In genomic region chr15:12376491-12377069, GRCm38 (mm10) we compare ENCODE assay signal across 11 mouse cellular contexts. TPM values are rescaled to one million over a fixed set of nuclear protein-coding genes. Genes with fewer than 3 reads are reported as not detected.
DNase-seq lines count a peak whose midpoint lies in the region; ATAC-seq and TF ChIP-seq lines count a peak whose summit lies in the region.
"Had no signal": no experiment of that assay in that cellular context is flagged by ENCODE, and none has a peak within 500 bp of the region (broad histone marks: within the 10 kb centered on the region; RNA-seq: fewer than 3 reads in every experiment).

No protein-coding gene starts in this region.

- H3K36me3 ChIP-seq in heart, embryonic 13.5 days: peaks cover 35% of the 10 kb centered on the region
- no peaks in the 10 kb centered on the region for H3K36me3 ChIP-seq in lung, embryonic 16.5 days (ENCODE audit: control insufficient read depth, insufficient read depth, low read length)
- 0 out of 2 replicates have a peak, but pooled peaks cover 3% of the 10 kb centered on the region for H3K36me3 ChIP-seq in midbrain, embryonic 14.5 days (ENCODE audit: control insufficient read depth, insufficient read depth, low read length)

- H3K4me2 ChIP-seq in heart, embryonic 13.5 days: peak overlapping the region; percentile 70
- H3K4me2 ChIP-seq in lung, embryonic 16.5 days (ENCODE audit: low read depth, low read length): peak overlapping the region; percentile 56; the same call in 1 of the 2 replicates
- H3K4me2 ChIP-seq in midbrain, embryonic 14.5 days (ENCODE audit: low read length): peak overlapping the region; percentile 52

- intact Hi-C loops in heart, postnatal 10 days (cut with DNase I): loop anchor here (5.0 kb wide), 1 partner anchor 179 kb away; no protein-coding TSS in a partner anchor

- H3K9me3 ChIP-seq in heart, embryonic 13.5 days: no peaks in the 10 kb centered on the region
- H3K9me3 ChIP-seq in lung, embryonic 16.5 days (ENCODE audit: control insufficient read depth, low read length): no peaks in the 10 kb centered on the region
- H3K9me3 ChIP-seq in midbrain, embryonic 14.5 days (ENCODE audit: control insufficient read depth, low read length): no peaks in the 10 kb centered on the region

- no peak for ATAC-seq in heart, embryonic 13.5 days (ENCODE audit: extremely low read depth, insufficient number of reproducible peaks, low FRiP score, low TSS enrichment)
- ATAC-seq in lung, embryonic 16.5 days (ENCODE audit: low read depth): no peak
- ATAC-seq in midbrain, embryonic 14.5 days (ENCODE audit: low FRiP score, low TSS enrichment): no peak

- TF ChIP-seq CTCF in lung, adult 2 months (IDR thresholded peaks at IDR 0.05; ENCODE audit: insufficient read depth, low read length): no peak

- no peak overlapping the region for H3K4me3 ChIP-seq in heart, embryonic 13.5 days
- no peak overlapping the region for H3K4me3 ChIP-seq in lung, embryonic 16.5 days (ENCODE audit: low read length)
- H3K4me3 ChIP-seq in lung, adult 2 months (replicated peaks; ENCODE audit: extremely low read depth, low read depth, low read length): no peak overlapping the region
- H3K4me3 ChIP-seq in midbrain, embryonic 14.5 days (replicated peaks; ENCODE audit: low read depth, low read length): no peak overlapping the region
- H3K4me3 ChIP-seq: myocyte had no signal

- H3K9ac ChIP-seq in heart, embryonic 13.5 days: peak overlapping the region; percentile 56; the same call in 1 of the 2 replicates
- H3K9ac ChIP-seq in lung, embryonic 16.5 days (ENCODE audit: low read length): peak overlapping the region; percentile 58; the same call in 1 of the 2 replicates
- no peak overlapping the region; the same call in 1 of the 2 replicates for H3K9ac ChIP-seq in midbrain, embryonic 14.5 days (replicated peaks; ENCODE audit: low read length)

- no peak for DNase-seq in heart, postnatal 10 days
- no peak for DNase-seq in lung, adult 2 months
- DNase-seq in induced T-regulatory cell, adult 2 months (ENCODE audit: low read depth): peak; percentile 21
- no peak for DNase-seq in midbrain, embryonic 14.5 days
- DNase-seq in ovary, postnatal 36 days (ENCODE audit: low spot score): no peak
- no peak for DNase-seq in layer of hippocampus, adult 11-12 months (ENCODE audit: low spot score)
- DNase-seq: cerebellum, postnatal 25 days; left cerebral cortex, postnatal 4 days had no signal

- 51% methylated on average over 13 of the region's 13 CpGs for WGBS in heart, embryonic 13.5 days
- 44% methylated on average over 13 of the region's 13 CpGs for WGBS in lung, embryonic 16.5 days
- 39% methylated on average over 13 of the region's 13 CpGs for WGBS in lung, adult 2 months
- 24% methylated on average over 13 of the region's 13 CpGs for WGBS in midbrain, embryonic 14.5 days

- no peak overlapping the region for H3K27ac ChIP-seq in heart, embryonic 13.5 days (replicated peaks)
- H3K27ac ChIP-seq in lung, embryonic 16.5 days (ENCODE audit: low read length): no peak overlapping the region
- H3K27ac ChIP-seq in midbrain, embryonic 14.5 days (replicated peaks; ENCODE audit: low read depth, low read length): no peak overlapping the region

- peaks cover 18% of the 10 kb centered on the region for H3K4me1 ChIP-seq in heart, embryonic 13.5 days
- H3K4me1 ChIP-seq in lung, embryonic 16.5 days (replicated peaks; ENCODE audit: control insufficient read depth, insufficient read depth, low read length): peaks cover 14% of the 10 kb centered on the region
- peaks cover 14% of the 10 kb centered on the region for H3K4me1 ChIP-seq in lung, adult 2 months (ENCODE audit: control insufficient read depth, insufficient read depth, low read length)
- H3K4me1 ChIP-seq in midbrain, embryonic 14.5 days (ENCODE audit: control insufficient read depth, insufficient read depth, low read length): peaks cover 9% of the 10 kb centered on the region

- H3K27me3 ChIP-seq in heart, embryonic 13.5 days (replicated peaks): peaks cover 4% of the 10 kb centered on the region; the same call in 1 of the 2 replicates
- no peaks in the 10 kb centered on the region for H3K27me3 ChIP-seq in lung, embryonic 16.5 days (ENCODE audit: control insufficient read depth, insufficient read depth, low read depth, low read length)
- H3K27me3 ChIP-seq in midbrain, embryonic 14.5 days (ENCODE audit: control insufficient read depth, insufficient read depth, low read length): no peaks in the 10 kb centered on the region

- no peak for TF ChIP-seq POLR2A in lung, adult 2 months (IDR thresholded peaks at IDR 0.05; ENCODE audit: borderline replicate concordance, extremely low read depth, low read depth, low read length)

RNA-seq across cellular contexts. Expression of gene 1810049J17Rik, which starts 54.9 kb away (rescaled TPM):
- 0.78 and 1.3 TPM in 2 replicates for polyA plus RNA-seq in heart, embryonic 13.5 days (2015; fragmentation: Nextera tagmentation; extraction: Ambion mirVana)
- under 1 TPM in 1 of 2 experiments, not detected in 1; 0.65 TPM for total RNA-seq in heart, postnatal 10 days (2021)
- polyA plus RNA-seq in lung, embryonic 16.5 days (2015; fragmentation: Nextera tagmentation; extraction: Ambion mirVana): 0.67 TPM in 1 of 2 replicates, not detected in the other
- 0.85 TPM in 1 of 2 replicates, not detected in the other for polyA plus RNA-seq in lung, adult 2 months (2012; rRNA removed)
- polyA plus RNA-seq in midbrain, embryonic 14.5 days (2014; fragmentation: Nextera tagmentation; extraction: Ambion mirVana): 1.6 and 1.7 TPM in 2 replicates
- total RNA-seq: left cerebral cortex, postnatal 4 days had no signal

RNA-seq across cellular contexts. Expression of gene Golph3, which starts 55.3 kb away (rescaled TPM):
- polyA plus RNA-seq in heart, embryonic 13.5 days (2015; fragmentation: Nextera tagmentation; extraction: Ambion mirVana): 60.1 and 63.0 TPM in 2 replicates
- total RNA-seq in heart, postnatal 10 days (2021): 10 to 100 TPM; 87.3 to 98.4 TPM
- 71.3 and 72.0 TPM in 2 replicates for polyA plus RNA-seq in lung, embryonic 16.5 days (2015; fragmentation: Nextera tagmentation; extraction: Ambion mirVana)
- 73.4 and 92.4 TPM in 2 replicates for polyA plus RNA-seq in lung, adult 2 months (2012; rRNA removed)
- 74.5 and 88.2 TPM in 2 replicates for polyA plus RNA-seq in midbrain, embryonic 14.5 days (2014; fragmentation: Nextera tagmentation; extraction: Ambion mirVana)
